Mouse (Mus musculus): ENCODE data around the gene Odf2l.

DNA sequence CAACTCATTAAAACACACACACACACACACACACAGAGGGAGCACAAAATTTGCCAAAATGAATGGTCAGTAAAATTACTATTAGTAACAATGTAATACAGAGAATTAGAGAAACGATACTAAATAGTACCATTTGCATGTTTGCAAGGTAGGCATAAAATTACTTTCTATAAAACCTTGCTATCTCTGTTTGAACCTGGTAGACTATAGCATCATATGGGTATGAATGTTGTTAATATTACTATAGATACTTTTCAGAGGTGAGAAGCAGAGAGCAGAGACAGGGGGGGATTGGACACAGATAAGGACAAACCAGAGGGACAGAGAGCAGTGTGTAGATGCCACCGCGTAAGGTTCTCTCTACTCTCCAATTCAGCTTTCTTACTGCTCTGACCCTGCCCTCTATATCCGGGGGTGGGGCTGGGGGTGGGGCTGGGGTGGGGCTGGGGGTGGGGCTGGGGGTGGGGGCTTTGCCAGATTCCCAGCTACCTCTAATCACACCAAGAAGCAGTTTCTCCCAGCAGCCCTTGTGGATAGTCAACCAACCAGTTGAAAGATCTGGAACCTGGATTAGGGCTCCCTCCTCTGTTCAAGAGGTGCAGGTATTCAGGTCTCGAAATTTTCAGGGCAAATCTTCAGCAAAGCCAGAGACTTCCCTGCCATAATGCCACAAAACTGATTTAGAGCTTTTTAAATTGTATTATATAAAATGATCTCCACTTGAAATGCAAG lies 12.4 kb upstream of the Odf2l start:
- peak; percentile 66 for TF ChIP-seq CTCF (IDR thresholded peaks at IDR 0.05; ENCODE audit: low read depth)
- TF ChIP-seq EP300 (optimal IDR thresholded peaks at IDR 0.05) = no peak
